In genomic region chr2:155668461-155668860, GRCm38 (mm10) we compare ENCODE assay signal across 9 mouse cellular contexts. TPM values are rescaled to one million over a fixed set of nuclear protein-coding genes. Genes with fewer than 3 reads are reported as not detected.
A peak's percentile ranks its signal among the peaks of the same experiment; 100 is the strongest.
DNase-seq lines count a peak whose midpoint lies in the region; ATAC-seq and TF ChIP-seq lines count a peak whose summit lies in the region.
"Had no signal": no experiment of that assay in that cellular context is flagged by ENCODE, and none has a peak within 500 bp of the region (broad histone marks: within the 10 kb centered on the region; RNA-seq: fewer than 3 reads in every experiment).

No protein-coding gene starts in this region.

- H3K4me1 ChIP-seq in heart, embryonic 12.5 days (replicated peaks) = 0 out of 2 replicates have a peak, but pooled peaks cover 4% of the 10 kb centered on the region
- H3K4me1 ChIP-seq in ES-E14 (ENCODE audit: control insufficient read depth in 2 of 2, insufficient read depth in 2 of 2, low read length in 2 of 2, poor library complexity in 1 of 2) = no peaks in the 10 kb centered on the region
- H3K4me1 ChIP-seq: embryonic facial prominence, embryonic 13.5 days had no signal

- no peaks in the 10 kb centered on the region for H3K27me3 ChIP-seq in heart, embryonic 12.5 days (replicated peaks)
- no peaks in the 10 kb centered on the region for H3K27me3 ChIP-seq in splenic B cell, adult 2 months (ENCODE audit: control insufficient read depth, insufficient read depth, low read length, poor library complexity, severe bottlenecking)
- H3K27me3 ChIP-seq: embryonic facial prominence, embryonic 13.5 days had no signal

- no peak overlapping the region for H3K4me3 ChIP-seq in heart, embryonic 12.5 days
- H3K4me3 ChIP-seq in ES-E14 (ENCODE audit: insufficient read depth in 1 of 2, low read depth in 1 of 2, low read length in 2 of 2, poor library complexity in 1 of 2, severe bottlenecking in 1 of 2) = no peak overlapping the region
- H3K4me3 ChIP-seq: embryonic facial prominence, embryonic 13.5 days had no signal

- H3K9me3 ChIP-seq in heart, embryonic 12.5 days (replicated peaks) = no peaks in the 10 kb centered on the region
- H3K9me3 ChIP-seq in ES-E14 (ENCODE audit: control insufficient read depth, insufficient read depth, low read depth, low read length) = no peaks in the 10 kb centered on the region
- H3K9me3 ChIP-seq: embryonic facial prominence, embryonic 13.5 days had no signal

- intact Hi-C loops in heart, postnatal 14 days (cut with DNase I) = no loop called here
- intact Hi-C loops in left cerebral cortex, postnatal 10 days (cut with DNase I) = no loop called here

- H3K9ac ChIP-seq in heart, embryonic 12.5 days = no peak overlapping the region
- H3K9ac ChIP-seq in ES-E14 (ENCODE audit: insufficient read depth, low read depth, low read length, poor library complexity, severe bottlenecking) = no peak overlapping the region
- H3K9ac ChIP-seq: embryonic facial prominence, embryonic 13.5 days had no signal

- no peak overlapping the region for H3K27ac ChIP-seq in heart, embryonic 12.5 days (ENCODE audit: poor library complexity, severe bottlenecking)
- no peak overlapping the region for H3K27ac ChIP-seq in ES-E14 (ENCODE audit: insufficient read depth, low read depth, low read length, poor library complexity, severe bottlenecking)
- H3K27ac ChIP-seq: embryonic facial prominence, embryonic 13.5 days had no signal

- H3K4me2 ChIP-seq in heart, embryonic 12.5 days = no peak overlapping the region
- H3K4me2 ChIP-seq: embryonic facial prominence, embryonic 13.5 days had no signal

- H3K36me3 ChIP-seq in heart, embryonic 12.5 days = peaks cover 70% of the 10 kb centered on the region
- H3K36me3 ChIP-seq in ES-E14 (ENCODE audit: control insufficient read depth, insufficient read depth, low read length, poor library complexity, severe bottlenecking) = no peaks in the 10 kb centered on the region; the same call in 1 of the 2 replicates
- H3K36me3 ChIP-seq in splenic B cell, adult 2 months (ENCODE audit: control insufficient read depth, insufficient read depth, low read length, poor library complexity, severe bottlenecking) = peaks cover 24% of the 10 kb centered on the region

- in situ Hi-C loops in ES-E14 (cut with MboI; ENCODE audit: low sequenced_read_pairs in 2 of 2, unreplicated experiment in 2 of 2) = no loop called here

- ATAC-seq in heart, embryonic 12.5 days (ENCODE audit: insufficient number of reproducible peaks, low FRiP score) = no peak

- peak; percentile 20 to 48 for DNase-seq in heart, postnatal 14 days
- DNase-seq in 416B (ENCODE audit: low read depth) (peak; percentile 67), ES-E14 (ENCODE audit: low read depth, low spot score) (peak; percentile 59)
- DNase-seq in induced T-regulatory cell, adult 2 months (ENCODE audit: low read depth) = peak; percentile 72
- peak; percentile 68 for DNase-seq in splenic B cell, adult 2 months (ENCODE audit: low read depth, low spot score)
- DNase-seq in left cerebral cortex, postnatal 10 days (ENCODE audit: extremely low spot score in 1 of 2, low spot score in 2 of 2) = no peak
- DNase-seq in ovary, postnatal 36 days (ENCODE audit: low spot score) = no peak

- 88% methylated on average over 4 of the region's 4 CpGs for WGBS in heart, embryonic 12.5 days

TF ChIP-seq in ES-E14, 5 proteins besides CTCF, POLR2A, EP300 and RAD21:
- TF ChIP-seq ZNF384 (IDR thresholded peaks at IDR 0.05; ENCODE audit: low read depth, low read length) (no peak), ZC3H11A (IDR thresholded peaks at IDR 0.05; ENCODE audit: borderline replicate concordance, low read depth, low read length) (no peak), HCFC1 (IDR thresholded peaks at IDR 0.05; ENCODE audit: borderline replicate concordance, insufficient read depth, low read length) (no peak), MAFK (IDR thresholded peaks at IDR 0.05; ENCODE audit: insufficient read depth, low read depth, low read length) (no peak), CHD2 (IDR thresholded peaks at IDR 0.05; ENCODE audit: low read depth, low read length) (no peak)

RNA-seq across cellular contexts. Expression of gene Trpc4ap, which starts 23.7 kb away (rescaled TPM):
- total RNA-seq in heart, postnatal 14 days (2021) = 10 to 100 TPM; 81.3 to 82.5 TPM
- 115 and 117 TPM in 2 replicates for polyA plus RNA-seq in heart, embryonic 12.5 days (2016; fragmentation: Nextera tagmentation; extraction: Ambion mirVana)
- 40.1 and 50.0 TPM in 2 replicates for total RNA-seq in ES-E14 (2012; rRNA removed)
- total RNA-seq in left cerebral cortex, postnatal 10 days (2021) = 100 to 1,000 TPM; 135 TPM

RNA-seq across cellular contexts. Expression of gene Myh7b, which starts 57.4 kb away (rescaled TPM):
- total RNA-seq in heart, postnatal 14 days (2021) = 10 to 100 TPM; 31.7 to 37.8 TPM
- 22.1 and 24.4 TPM in 2 replicates for polyA plus RNA-seq in heart, embryonic 12.5 days (2016; fragmentation: Nextera tagmentation; extraction: Ambion mirVana)
- total RNA-seq in ES-E14 (2012; rRNA removed) = 5.4 and 8.0 TPM in 2 replicates
- total RNA-seq in left cerebral cortex, postnatal 10 days (2021) = 1 to 10 TPM; 3.4 to 3.9 TPM

Comparison
In these comparisons a context has a peak if more than half of its experiments do, and no peak if none do; other contexts are left out.
1. DNase-seq: peak in heart, postnatal 14 days (2 of 2), 416B (single experiment), ES-E14 (single experiment), induced T-regulatory cell, adult 2 months (single experiment) and splenic B cell, adult 2 months (single experiment); none in left cerebral cortex, postnatal 10 days (0 of 2) and ovary, postnatal 36 days (single experiment).